Mouse (Mus musculus) myocyte (in vitro differentiated cells): ENCODE measurements around the gene Prkca.

Experiments
- E2F4 ChIP-seq: IDR thresholded peaks from one replicate; pipeline ENCODE4 v1.6.1; 2011; ENCODE audit warnings: mild to moderate bottlenecking, control low read depth, moderate library complexity; ENCODE audit not compliant: insufficient read depth
- POLR2A ChIP-seq: IDR thresholded peaks from one replicate; pipeline ENCODE4 v1.6.1; 2011; ENCODE audit warnings: low read depth, mild to moderate bottlenecking, control low read depth, moderate library complexity; ENCODE audit not compliant: insufficient read length

DNA sequence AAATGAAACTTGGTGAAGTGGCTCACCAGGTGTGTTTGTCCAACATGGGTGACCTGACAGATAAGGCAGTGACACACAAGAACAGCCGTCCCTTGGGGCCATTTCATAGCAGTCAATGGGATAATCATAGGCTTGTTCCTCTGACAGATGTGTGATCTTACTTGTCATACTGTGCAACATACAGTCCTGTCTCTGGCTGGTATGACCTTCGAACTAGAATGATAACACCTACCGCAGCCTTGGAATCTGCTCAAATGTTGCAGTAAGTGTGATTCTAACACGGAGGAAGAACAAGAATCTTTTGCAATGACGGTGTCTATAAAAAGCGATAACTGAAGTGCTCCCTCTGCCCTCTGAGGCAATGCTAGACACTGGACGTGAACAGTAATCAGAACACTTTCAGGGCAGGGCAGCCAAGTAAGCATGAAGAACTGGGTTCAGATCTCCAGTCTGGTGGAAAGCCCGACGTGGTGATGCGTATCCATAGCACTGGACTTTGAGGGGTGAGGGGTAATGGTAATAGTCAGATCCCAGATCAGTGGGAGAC lies 9.2 kb upstream of the Prkca start:
- no peak for TF ChIP-seq POLR2A
- no peak for TF ChIP-seq E2F4
